Mouse (Mus musculus): Measurements from ENCODE around the gene Pacrg. TPM values are rescaled to one million over a fixed set of nuclear protein-coding genes. Genes with fewer than 3 reads are reported as not detected.

Gene Pacrg
- total RNA-seq, 2 experiments from 2014 or later = not detected

DNA sequence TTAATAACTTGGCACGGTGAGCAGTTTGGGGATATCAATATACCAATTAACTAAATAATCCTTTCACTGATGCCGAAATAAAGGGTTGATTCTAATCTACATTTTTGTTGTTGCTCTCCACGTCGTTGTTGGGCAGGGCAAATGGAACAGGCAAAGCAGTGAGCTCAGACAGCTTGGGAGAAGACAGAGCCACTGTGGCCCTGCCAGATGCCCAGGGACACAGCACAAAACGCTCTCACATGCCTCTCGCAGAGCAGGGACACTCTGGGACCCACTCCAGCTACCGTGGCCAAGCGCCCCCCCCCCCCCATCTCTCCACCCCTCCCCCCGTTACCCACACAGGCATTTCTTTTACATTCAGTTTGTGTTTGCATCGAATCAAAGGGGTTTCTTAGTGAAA, 332.6 kb downstream of the Pacrg start:
- no peak for ATAC-seq (replicated peaks; ENCODE audit: low FRiP score, poor library complexity, severe bottlenecking)

- ATAC-seq (replicated peaks; ENCODE audit: low FRiP score, poor library complexity, severe bottlenecking) = no peak
Observed at GRCm38 (mm10) chr17:10506896-10507295, 333.2 kb downstream of the Pacrg start.

GRCm38 (mm10) chr17:10501439-10501838, 338.7 kb downstream of the Pacrg start:
- no peak for ATAC-seq (replicated peaks; ENCODE audit: low FRiP score, poor library complexity, severe bottlenecking)

DNA sequence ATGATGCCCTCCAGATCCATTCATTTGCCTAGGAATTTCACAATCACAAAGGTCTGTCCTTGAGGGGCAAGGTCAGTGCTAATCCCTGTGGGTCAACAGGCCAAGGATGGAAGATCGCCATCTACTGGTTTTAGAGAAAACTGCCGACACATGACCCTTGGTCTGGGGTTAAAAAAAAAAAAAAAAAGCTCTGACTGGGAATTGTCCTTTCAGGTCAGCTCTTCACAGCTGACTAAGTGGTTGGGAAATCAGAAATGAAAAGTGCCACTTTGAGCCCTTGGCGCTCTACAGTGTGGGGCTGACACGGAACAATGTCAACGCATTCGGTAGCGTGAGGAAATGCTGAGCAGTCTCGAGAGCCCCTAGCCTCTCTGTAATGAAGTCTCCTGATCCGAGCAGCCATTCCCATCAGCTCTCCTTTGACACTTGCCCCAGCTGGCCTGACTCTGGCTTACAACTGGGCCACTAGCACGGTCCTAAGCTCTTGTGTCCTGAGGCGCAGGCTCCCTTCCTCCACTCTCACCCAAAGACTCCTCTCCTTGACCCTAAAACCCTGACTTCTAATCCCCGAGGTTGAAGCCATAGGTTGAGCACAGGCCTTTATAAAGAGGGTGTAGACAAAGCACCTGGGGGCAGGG, 339.2 kb downstream of the Pacrg start:
- ATAC-seq (replicated peaks; ENCODE audit: low FRiP score, poor library complexity, severe bottlenecking) = no peak

DNA sequence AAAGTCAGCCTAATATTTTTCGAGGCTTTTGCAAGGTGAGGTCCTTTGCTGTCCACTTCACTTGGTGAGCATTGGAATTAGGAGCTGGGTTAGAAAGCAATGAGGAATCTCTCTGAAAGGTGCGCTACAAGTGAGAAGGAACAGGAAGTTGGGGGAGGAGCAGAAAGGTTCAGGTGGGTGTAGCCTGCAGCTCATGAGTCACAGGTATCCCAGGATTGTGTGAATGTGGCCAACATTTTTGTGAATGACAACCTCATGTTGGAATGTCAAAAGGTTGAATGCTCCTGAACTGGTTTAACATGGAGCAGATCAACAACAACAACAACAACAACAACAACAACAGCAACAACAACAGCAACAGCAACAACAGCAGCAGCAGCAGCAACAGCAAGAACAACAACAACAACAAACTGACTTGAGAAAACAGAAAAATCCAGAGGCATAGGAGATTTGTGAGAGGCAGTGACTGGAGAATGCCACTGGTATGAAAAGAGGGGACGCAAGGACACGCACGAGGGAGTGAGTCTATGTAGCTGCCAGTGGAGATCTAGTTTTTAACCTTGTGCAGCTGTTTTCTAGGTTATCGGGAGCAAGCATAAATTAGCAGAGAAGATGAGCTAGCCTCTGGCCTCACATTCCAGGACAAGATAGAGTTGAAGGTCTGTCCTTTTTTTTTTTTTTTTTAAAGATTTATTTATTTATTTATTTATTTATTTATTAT, 341.0 kb downstream of the Pacrg start:
- no peak for ATAC-seq (replicated peaks; ENCODE audit: low FRiP score, poor library complexity, severe bottlenecking)

DNA sequence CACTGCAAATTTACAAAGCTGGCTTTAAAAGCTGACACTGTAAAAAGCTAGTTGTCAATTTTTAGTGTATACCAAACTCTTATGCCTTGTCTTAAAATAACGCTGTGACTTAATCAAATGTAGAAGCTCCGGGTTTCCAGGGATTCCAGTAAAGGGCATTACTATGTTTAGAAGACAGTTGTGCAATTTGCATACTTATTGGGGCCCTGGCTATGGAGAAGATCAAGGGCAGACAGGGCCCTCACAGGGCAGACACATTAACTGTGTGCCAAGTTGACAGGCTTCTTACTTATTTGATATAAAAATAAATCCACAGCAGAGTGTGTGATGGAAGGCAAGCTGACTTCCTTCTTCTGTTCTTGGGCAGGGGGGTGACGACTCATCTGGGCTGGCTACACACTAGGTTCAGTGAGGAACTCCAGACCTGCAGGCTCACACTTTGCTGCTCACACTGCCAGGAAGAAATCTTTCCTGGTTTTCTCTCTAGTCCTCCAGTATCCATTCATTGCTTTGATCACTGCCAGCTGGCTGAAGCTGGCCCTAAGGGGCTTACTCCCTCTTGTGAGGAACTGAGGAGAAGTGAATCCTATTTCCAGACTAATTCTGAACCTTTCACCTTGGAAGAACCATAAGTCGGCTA, 342.2 kb downstream of the Pacrg start:
- ATAC-seq (replicated peaks; ENCODE audit: low FRiP score, poor library complexity, severe bottlenecking) = no peak

- no peak for ATAC-seq (replicated peaks; ENCODE audit: low FRiP score, poor library complexity, severe bottlenecking)
Observed at GRCm38 (mm10) chr17:10496066-10496465, 344.0 kb downstream of the Pacrg start.

DNA sequence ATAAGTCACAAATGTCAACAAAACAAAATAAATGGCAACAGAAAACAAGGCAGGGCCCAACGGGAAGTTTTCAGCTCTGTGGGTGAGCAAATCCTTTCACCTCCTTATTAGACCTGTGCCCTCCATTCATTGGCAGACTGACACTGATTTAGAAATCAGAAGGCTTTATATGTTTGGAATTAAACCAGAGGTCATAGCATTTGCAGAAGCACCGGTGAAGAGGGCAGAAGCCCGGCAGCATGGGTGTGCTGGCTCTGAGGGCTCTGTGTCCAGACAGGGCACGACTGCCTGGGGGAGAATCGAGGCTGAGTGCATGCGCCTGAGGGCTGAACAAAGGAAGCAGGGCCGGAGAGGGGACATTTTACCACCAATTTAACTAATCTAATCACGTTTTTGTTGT, 344.5 kb downstream of the Pacrg start:
- no peak for ATAC-seq (replicated peaks; ENCODE audit: low FRiP score, poor library complexity, severe bottlenecking)

GRCm38 (mm10) chr17:10493124-10493523, 347.0 kb downstream of the Pacrg start:
- no peak for ATAC-seq (replicated peaks; ENCODE audit: low FRiP score, poor library complexity, severe bottlenecking)

GRCm38 (mm10) chr17:10490374-10491169, 349.5 kb downstream of the Pacrg start:
- ATAC-seq (replicated peaks; ENCODE audit: low FRiP score, poor library complexity, severe bottlenecking) = no peak

DNA sequence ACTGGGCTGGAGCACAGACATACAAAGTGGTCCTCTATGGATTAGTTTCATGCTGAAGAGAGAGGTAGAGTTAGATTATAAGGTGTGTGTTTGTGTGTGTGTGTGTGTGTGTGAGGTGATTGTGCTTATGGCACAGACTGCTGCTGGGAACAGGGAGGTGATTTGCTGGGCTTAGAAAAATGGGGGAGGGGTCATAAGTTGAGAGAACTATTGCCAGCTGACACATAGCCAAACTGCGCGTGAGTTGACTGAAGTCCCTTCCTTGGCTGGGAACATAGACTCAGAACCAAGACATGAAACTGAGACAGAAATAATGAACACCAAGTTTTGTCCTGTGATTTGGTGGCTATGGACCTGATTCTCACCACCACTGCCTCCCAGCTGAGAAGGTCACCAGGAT, 351.2 kb downstream of the Pacrg start:
- no peak for ATAC-seq (replicated peaks; ENCODE audit: low FRiP score, poor library complexity, severe bottlenecking)

DNA sequence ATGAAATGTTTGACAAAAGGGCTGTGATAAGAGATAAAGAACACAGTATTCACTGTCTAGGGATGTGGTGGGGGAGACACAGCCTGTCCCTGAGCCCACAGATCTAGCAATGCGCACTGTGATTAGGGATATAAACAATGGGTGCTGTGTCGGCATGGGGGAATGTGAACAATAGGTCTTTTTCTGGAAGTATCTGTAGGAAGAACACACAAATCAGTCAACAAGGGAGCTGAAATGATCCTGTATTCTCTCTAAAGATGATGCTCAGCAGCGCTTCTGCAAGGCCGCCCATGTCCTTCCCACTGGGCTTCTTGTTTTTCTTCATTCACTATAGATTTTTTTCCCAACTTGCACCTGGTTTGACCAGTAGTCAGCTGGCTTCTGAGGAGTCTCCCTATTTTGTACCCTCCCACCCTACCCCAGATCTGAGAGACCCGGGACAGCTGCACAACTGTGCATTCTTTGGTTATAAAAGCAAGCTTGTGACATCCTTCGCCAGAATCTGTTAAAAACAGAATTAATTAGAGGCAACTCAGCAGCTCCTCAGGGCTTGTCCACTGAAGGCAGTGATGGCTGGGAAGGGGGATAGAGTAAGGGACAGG, 356.1 kb downstream of the Pacrg start:
- no peak for ATAC-seq (replicated peaks; ENCODE audit: low FRiP score, poor library complexity, severe bottlenecking)

DNA sequence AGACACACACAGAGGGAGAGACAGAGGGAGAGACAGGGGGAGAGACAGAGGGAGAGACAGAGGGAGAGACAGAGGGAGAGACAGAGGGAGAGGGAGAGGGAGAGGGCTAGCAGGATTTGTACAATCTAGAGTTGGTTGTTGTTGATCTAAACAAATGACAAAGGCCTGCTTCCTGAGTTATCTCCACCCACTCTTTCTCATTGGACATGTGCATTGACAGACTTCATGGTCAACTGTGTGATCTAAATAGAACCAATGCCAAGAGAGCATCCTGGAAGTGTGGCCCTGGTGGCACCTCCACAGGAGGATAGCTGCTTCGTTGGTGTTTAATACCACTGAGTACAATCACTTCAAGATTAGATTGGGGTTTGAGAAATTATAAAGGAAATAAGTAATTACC, 359.0 kb downstream of the Pacrg start:
- ATAC-seq (replicated peaks; ENCODE audit: low FRiP score, poor library complexity, severe bottlenecking) = no peak

GRCm38 (mm10) chr17:10479020-10479707, 360.9 kb downstream of the Pacrg start:
- no peak for ATAC-seq (replicated peaks; ENCODE audit: low FRiP score, poor library complexity, severe bottlenecking)

DNA sequence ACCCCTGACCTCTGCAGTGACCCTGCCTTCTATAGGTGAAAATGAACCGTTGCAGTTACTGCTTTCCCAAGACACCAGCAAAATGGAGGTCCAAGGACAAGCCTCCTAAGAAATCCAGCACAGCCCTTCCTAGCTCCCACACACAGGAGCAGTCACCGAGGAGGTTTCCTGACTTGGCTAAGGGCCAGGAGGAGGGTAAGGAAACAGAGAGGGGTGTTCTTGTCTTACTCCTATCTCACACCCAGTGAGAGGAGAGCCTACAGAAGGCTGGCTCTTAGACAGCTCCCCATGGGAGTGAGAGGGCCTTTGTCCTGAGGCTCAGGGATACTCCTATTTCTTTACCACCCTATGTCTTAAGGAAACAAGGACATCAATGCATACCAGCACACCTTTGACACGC, 361.7 kb downstream of the Pacrg start:
- no peak for ATAC-seq (replicated peaks; ENCODE audit: low FRiP score, poor library complexity, severe bottlenecking)

DNA sequence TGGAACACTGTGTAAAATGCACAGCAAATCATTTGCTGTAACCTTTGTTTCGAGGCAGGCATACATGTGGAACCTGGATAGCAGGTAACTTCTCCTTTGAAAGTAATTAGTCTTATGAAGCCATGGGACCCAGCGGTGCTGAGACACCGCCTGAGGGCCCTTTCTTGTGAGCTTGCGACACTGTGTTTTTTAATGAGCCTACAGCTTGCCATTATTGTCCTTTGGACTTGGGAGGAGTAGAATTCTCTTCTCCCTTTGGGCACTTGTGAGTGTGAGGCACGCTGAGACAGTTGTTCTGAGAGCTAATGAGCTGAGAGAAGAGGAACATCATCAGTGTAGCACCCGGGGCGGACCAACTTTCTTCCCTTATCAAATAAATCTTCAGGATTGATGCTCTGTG, 363.3 kb downstream of the Pacrg start:
- no peak for ATAC-seq (replicated peaks; ENCODE audit: low FRiP score, poor library complexity, severe bottlenecking)

- no peak for ATAC-seq (replicated peaks; ENCODE audit: low FRiP score, poor library complexity, severe bottlenecking)
Observed at GRCm38 (mm10) chr17:10474972-10475371, 365.1 kb downstream of the Pacrg start.

DNA sequence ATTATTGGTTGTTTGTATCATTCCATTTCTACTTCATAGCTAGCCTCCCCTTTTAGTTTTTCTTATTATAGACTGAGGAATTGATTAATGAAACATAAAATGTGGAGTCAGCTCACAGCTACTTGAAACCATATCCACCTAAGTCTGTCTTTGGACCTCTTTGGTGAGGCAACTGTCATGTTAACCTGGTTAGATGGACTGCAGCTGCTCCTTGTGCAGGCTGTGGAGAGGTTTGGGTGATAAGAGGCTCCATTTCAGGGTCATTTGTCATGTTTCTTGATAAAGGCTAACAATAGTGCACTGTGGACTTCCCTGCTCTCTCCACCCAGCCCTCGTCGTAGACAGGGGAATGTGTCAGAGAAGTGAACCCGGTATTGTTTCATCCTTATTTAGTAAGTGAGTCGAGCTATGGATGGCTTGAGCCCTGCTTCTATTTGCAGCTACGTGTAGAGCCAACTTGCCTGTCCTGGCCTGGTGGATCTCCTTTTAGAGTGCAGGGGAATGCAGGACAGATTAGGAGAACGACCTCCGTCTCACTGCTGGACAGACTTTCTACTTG, 366.2 kb downstream of the Pacrg start:
- no peak for ATAC-seq (replicated peaks; ENCODE audit: low FRiP score, poor library complexity, severe bottlenecking)

DNA sequence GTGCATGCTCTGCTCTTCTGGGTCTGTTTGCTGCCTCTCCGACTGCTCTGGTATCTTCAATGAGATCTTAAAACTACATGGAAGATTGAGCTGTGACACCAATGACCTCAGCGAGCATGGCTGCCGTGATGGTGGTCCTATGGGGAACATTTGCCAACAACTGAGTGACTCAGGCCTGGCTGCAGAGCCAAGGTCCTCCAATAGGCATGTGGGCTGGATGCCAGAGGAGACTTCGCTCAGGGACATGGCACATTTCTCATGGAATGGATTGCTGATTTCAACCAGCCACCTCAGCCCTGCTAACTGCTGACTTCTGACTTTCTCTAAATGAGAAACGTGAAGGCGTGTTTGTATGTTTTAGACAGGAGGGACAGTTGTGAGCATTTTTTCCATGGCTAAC, 366.9 kb downstream of the Pacrg start:
- ATAC-seq (replicated peaks; ENCODE audit: low FRiP score, poor library complexity, severe bottlenecking) = no peak

All from erythroid progenitor cell, adult 5-6 weeks (primary cell).